Mouse (Mus musculus): ENCODE measurements around the gene Traf7.

GRCm38 (mm10) chr17:24461580-24461979, 66.2 kb downstream of the Traf7 start:
- TF ChIP-seq POLR2A (IDR thresholded peaks at IDR 0.05; ENCODE audit: control insufficient read depth in 1 of 2, insufficient read depth in 1 of 2, low read depth in 1 of 2, low read length in 2 of 2, poor library complexity in 1 of 2) (no peak), UBTF (IDR thresholded peaks at IDR 0.05; ENCODE audit: borderline replicate concordance, insufficient read depth, low read depth, low read length) (no peak), CTCF (IDR thresholded peaks at IDR 0.05 in 2 of 3, conservative IDR thresholded peaks at IDR 0.05 in 1 of 3; ENCODE audit: control insufficient read depth in 1 of 3, insufficient read depth in 1 of 3, low read depth in 2 of 3, low read length in 3 of 3, poor library complexity in 1 of 3, severe bottlenecking in 1 of 3) (peak; percentile 50 to 87 (median 54)), POLR2AphosphoS2 (IDR thresholded peaks at IDR 0.05; ENCODE audit: low read length) (no peak), EP300 (IDR thresholded peaks at IDR 0.05; ENCODE audit: low read depth in 1 of 2, low read length in 2 of 2) (no peak), HCFC1 (IDR thresholded peaks at IDR 0.05; ENCODE audit: low read depth, low read length) (no peak), MEF2A (IDR thresholded peaks at IDR 0.05; ENCODE audit: extremely low read depth, insufficient replicate concordance, low read depth, low read length, poor library complexity, severe bottlenecking) (no peak), GATA1 (IDR thresholded peaks at IDR 0.05; ENCODE audit: low read depth, low read length) (no peak), CHD2 (IDR thresholded peaks at IDR 0.05; ENCODE audit: low read length) (no peak), ZNF384 (IDR thresholded peaks at IDR 0.05; ENCODE audit: low read depth, low read length) (no peak), POLR2AphosphoS5 (IDR thresholded peaks at IDR 0.05; ENCODE audit: borderline replicate concordance, low read depth, low read length) (no peak), USF1 (IDR thresholded peaks at IDR 0.05; ENCODE audit: low read depth, low read length) (no peak), E2F4 (IDR thresholded peaks at IDR 0.05; ENCODE audit: borderline replicate concordance, low read depth, low read length) (no peak)
